Mouse (Mus musculus) layer of hippocampus, adult 11-12 months (tissue): ENCODE results near the gene Gpr139.

Experiments used
- DNase-seq: peaks from one replicate; pipeline ENCODE4 v3.0.0; 2022; ENCODE audit warnings: low spot score

Gpr139 gene

DNA sequence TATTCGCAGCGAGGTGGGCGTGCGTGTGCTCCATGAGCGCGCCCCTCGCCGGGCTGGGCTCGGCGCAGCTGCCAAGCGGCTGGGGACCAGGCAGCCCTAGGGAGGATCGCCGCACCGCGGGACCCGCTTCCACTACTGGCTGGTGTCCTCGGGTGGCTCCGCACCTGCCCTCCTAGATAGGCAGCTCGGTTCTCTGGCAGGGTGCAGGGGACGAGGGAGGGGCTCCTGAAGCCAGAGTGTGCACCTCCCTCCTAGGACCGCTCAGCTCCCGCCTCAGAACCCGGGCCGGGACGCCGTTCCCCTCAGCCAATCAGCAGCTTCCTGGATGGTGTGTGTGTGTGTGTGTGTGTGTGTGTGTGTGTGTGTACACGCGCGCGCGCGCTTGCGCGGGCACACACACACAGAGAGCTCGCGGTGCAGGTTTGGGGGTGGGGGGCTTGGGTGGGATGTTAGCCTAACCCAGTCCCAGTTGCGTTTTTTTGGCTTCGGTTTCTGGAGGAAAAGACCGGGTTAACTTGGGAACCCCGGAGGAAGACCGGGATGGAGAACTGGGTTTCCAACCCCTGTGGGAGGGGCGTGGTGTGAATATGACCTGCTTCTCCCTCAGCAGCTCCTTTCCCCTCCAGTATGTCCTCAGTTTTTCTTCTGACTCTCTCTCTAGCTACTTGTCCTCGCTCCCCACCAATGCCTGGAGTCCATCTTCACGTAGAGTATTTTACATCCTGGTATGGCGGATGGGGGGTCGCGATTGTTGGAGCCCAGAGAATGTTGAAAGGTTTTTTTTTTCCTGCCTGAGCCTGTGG is at the start of gene Gpr139:
Gene Gpr139, minus strand, starts transcription at position 263 of the 803 bp plus-strand sequence.
- peak; percentile 39 for DNase-seq

GRCm38 (mm10) chr7:119230971-119231370 is 46.6 kb upstream of the Gpr139 start:
- DNase-seq = no peak

DNA sequence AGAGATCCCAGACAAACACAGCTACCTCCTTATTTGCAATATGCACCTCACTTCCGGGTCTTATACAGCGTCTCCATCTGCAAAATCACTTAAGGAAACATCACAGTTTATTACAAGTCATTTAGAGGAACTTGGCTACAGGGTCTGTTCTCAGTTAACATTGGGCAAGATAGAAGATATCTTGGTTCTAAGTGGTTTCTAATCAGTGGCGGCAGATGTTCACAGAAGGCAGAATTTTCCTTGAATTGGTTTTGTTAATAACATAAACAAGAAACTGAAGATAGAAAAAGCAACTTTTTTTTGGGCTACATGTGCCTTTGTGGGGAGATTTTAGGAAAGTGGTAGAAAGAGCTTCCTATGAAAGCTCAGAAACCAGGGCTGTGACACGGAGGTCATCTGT is 38.3 kb upstream of the Gpr139 start:
- no peak for DNase-seq

- DNase-seq = no peak
Measured at GRCm38 (mm10) chr7:119219121-119219520, 34.7 kb upstream of the Gpr139 start.

- DNase-seq = no peak
Measured at GRCm38 (mm10) chr7:119207251-119207650, 22.8 kb upstream of the Gpr139 start.

DNA sequence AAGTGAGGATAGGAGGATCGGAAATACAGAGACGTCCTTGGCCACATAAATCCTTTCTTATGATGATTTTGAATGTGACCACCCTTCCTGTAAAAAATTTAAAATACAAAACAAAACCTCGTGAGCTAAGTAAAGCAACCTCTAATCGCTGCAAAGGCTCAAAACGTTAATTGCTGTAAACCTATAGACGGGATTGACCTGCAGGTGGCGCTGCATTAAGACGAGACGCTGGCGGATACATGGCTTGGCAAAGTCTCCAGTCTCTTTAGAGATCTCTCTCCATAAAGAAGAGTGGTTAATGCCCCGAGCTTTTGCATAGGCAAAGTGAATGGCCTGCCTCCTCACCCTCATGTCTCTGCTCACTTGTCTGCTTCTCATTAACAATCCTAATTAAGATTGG is 2.0 kb upstream of the Gpr139 start:
- DNase-seq = peak; percentile 64

DNA sequence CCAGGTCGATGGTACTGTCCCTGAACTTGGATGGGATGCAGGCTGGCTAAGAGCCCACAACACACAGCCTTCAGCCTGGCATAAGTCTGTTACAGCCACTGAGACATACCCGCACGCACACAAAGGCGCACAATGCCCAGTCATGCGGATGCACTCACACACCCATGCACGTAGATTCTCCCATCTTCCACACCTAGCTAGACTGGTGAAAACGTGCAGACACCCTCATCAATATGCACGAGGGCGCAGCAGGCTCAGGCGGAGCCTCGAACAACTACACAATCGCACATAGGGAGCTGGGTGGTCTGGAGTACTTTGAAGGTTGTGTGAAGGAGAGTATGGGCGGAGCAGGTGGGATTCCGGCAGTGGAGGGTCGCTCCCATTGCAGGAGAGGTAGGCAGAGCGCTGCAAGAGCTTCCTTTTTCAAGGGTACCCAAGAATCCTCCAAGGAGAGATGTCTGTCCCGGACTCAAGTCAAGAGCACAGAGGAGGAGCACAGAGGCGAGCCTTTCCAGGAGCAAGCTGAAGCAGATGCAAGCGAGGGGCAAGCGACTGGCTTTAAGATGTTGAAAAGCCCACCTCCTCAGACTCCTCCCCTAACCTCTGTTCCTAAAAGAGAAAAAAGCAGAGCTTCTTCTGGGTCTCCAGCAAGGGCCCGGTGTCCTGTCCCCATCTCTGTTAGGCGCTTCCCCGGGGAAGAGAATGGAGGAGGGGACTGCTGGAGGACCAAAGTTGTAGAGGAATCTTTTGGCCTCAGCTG is 958 bp upstream of the Gpr139 start:
- no peak for DNase-seq

DNA sequence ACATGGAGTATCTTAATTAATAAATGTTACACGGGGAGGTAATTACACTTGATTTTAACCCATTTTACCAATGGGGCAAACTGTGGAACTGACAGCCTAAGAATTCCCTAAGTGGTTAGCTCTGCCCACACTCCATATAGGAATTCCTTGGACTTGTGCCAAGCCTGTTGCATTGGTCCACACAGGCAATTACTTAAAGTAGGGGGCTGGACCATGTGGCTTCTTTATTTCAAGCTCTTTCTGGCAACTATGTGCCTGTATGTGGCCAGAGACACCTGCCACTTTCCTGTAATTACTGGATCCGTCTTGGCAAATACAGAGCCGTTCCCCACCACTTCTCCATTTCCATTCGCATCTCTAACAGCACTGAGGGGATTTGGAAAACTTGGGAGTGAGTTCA is 3.4 kb downstream of the Gpr139 start:
- DNase-seq = no peak

- DNase-seq = no peak
Measured at GRCm38 (mm10) chr7:119160015-119160414, 24.4 kb downstream of the Gpr139 start.

DNA sequence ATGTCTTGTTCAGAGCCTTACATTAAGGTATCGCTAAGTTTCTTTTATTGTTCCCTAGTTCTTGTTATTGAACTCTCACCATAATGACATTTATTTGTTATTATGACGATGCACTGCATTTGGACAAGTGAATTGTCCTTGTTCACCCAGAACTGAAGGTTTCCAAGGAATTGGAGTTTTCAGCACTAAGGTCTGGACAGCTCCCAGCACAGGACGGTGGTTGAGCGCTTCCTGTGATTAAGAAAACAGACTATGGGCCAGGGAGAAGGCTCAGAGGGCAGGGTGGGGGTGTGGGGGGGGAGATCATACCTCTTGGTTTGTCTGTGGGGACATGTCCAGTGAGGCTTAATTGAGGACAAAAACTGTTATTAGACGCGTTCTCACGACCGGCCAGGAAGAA is 72.6 kb downstream of the Gpr139 start:
- DNase-seq = no peak

GRCm38 (mm10) chr7:119105878-119106277 is 78.5 kb downstream of the Gpr139 start:
- no peak for DNase-seq

DNA sequence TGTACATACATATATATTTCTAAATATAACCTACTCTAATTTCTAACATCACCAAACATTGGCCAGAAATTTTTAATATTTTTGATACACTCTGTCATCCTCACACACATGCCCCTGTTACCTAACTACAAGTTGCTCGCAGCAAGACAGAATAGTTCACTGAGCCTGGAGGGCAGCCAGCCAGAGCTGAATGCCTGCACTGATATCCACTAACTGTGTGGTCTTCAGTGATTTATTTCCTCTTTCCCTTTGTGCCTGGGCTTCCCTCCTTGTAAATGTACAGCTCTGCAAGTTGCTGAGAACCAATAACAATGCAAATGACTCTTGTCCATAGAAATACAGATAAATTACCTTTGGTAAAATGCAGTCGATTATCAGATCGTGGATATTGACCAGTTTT is 87.8 kb downstream of the Gpr139 start:
- no peak for DNase-seq
